Mouse (Mus musculus): ENCODE results near the gene Prpf18. TPM values are rescaled to one million over a fixed set of nuclear protein-coding genes. Genes with fewer than 3 reads are reported as not detected.

Gene Prpf18
- 94.6 TPM for polyA plus RNA-seq (2014; fragmentation: Illumina TruSeq; extraction: RNeasy Lipid Tissue Mini Kit (QIAGEN cat#74804); ENCODE audit: low read depth, low replicate concordance)

GRCm38 (mm10) chr2:4651500-4652285 is at the start of gene Prpf18:
TSS of gene Prpf18 (minus strand) at chr2:4652113.

Other genes starting within 250 kb of the Prpf18 start
- 28.4 TPM for gene Bend7, start 65.7 kb upstream of the Prpf18 start, polyA plus RNA-seq (2014; fragmentation: Illumina TruSeq; extraction: RNeasy Lipid Tissue Mini Kit (QIAGEN cat#74804); ENCODE audit: low read depth, low replicate concordance)
- gene Sephs1, start 229.5 kb upstream of the Prpf18 start, polyA plus RNA-seq (2014; fragmentation: Illumina TruSeq; extraction: RNeasy Lipid Tissue Mini Kit (QIAGEN cat#74804); ENCODE audit: low read depth, low replicate concordance) = 66.6 TPM